Mouse (Mus musculus) gastrocnemius, adult 8-10 months (tissue): ENCODE measurements around the gene Acadvl. TPM values are rescaled to one million over a fixed set of nuclear protein-coding genes. Genes with fewer than 3 reads are reported as not detected.

Source experiments
- DNase-seq, 2 experiments: peaks; one replicate each; pipeline ENCODE4 v3.0.0; 2022; ENCODE audit warnings: low spot score in 2 of 2
- total RNA-seq, 4 experiments: library from RNA; stranded (reverse); gene quantifications; 2 replicates each; pipeline ENCODE4 v1.2.4; 2022

Gene Acadvl
- total RNA-seq, 4 experiments from 2014 or later: 288 to 338 (median 299) TPM

GRCm38 (mm10) chr11:70005521-70005920 is 9.7 kb downstream of the Acadvl start:
- DNase-seq: no peak

- DNase-seq: no peak
These were observed 12.7 kb downstream of the Acadvl start for GRCm38 (mm10) chr11:70002471-70002870.

GRCm38 (mm10) chr11:70001865-70002264 is 13.3 kb downstream of the Acadvl start:
- DNase-seq: no peak

- DNase-seq: no peak
These were observed 14.1 kb downstream of the Acadvl start for GRCm38 (mm10) chr11:70001159-70001558.

- peak; percentile 75 to 86 for DNase-seq
These were observed 14.8 kb downstream of the Acadvl start, which contains the start of gene Dvl2 for GRCm38 (mm10) chr11:70000396-70000898. Gene Dvl2, plus strand, starts transcription at chr11:70000595.

GRCm38 (mm10) chr11:69999666-70000065 is 15.5 kb downstream of the Acadvl start:
- no peak for DNase-seq

GRCm38 (mm10) chr11:69998567-69999491 is 16.4 kb downstream of the Acadvl start:
- DNase-seq: no peak

- DNase-seq: peak; percentile 85 to 90
These were observed 18.1 kb downstream of the Acadvl start for GRCm38 (mm10) chr11:69997070-69997509.

- DNase-seq: peak in 1 of 2 experiments; percentile 38
These were observed 18.8 kb downstream of the Acadvl start for GRCm38 (mm10) chr11:69996161-69997061.

- DNase-seq: peak; percentile 94 to 98
These were observed 19.7 kb downstream of the Acadvl start, which contains the start of gene Phf23 for GRCm38 (mm10) chr11:69995391-69995960. Gene Phf23, plus strand, starts transcription at chr11:69995777.

- DNase-seq: no peak
These were observed 20.7 kb downstream of the Acadvl start for GRCm38 (mm10) chr11:69994401-69995090.

GRCm38 (mm10) chr11:69992932-69993331 is 22.3 kb downstream of the Acadvl start:
- no peak for DNase-seq

GRCm38 (mm10) chr11:69992396-69992795 is 22.8 kb downstream of the Acadvl start:
- no peak for DNase-seq

GRCm38 (mm10) chr11:69991711-69992110 is 23.5 kb downstream of the Acadvl start:
- DNase-seq: no peak

GRCm38 (mm10) chr11:69990850-69991691 is 24.1 kb downstream of the Acadvl start, which contains the start of gene Gabarap:
Gene Gabarap, plus strand, starts transcription at chr11:69991143.
- peak; percentile 93 to 95 for DNase-seq

GRCm38 (mm10) chr11:69989949-69990348 is 25.3 kb downstream of the Acadvl start:
- no peak for DNase-seq

GRCm38 (mm10) chr11:69984431-69984830 is 30.8 kb downstream of the Acadvl start:
- DNase-seq: no peak

- DNase-seq: peak; percentile 66 to 75
These were observed 31.8 kb downstream of the Acadvl start for GRCm38 (mm10) chr11:69983377-69983776.

GRCm38 (mm10) chr11:69982877-69983276 is 32.3 kb downstream of the Acadvl start:
- DNase-seq: peak; percentile 52 to 65
